Mouse (Mus musculus) heart, adult 18-20 months (tissue): ENCODE measurements at regions not wholly inside any gene's neighbourhood (a gene's known extent, or its start where the extent isn't known, plus 50 kb on each side); places are given as distances from the start of the nearest gene placed in this dataset.
"Not testable (repeated sequence)": the region's sequence is repeated elsewhere in the genome, so short reads cannot be mapped to it uniquely, and the experiment has no call there.

Experiments used
- DNase-seq, 2 experiments: peaks; one replicate each; pipeline ENCODE4 v3.0.0; 2021 to 2022; ENCODE audit warnings: mixed read lengths in 1 of 2

- no peak for DNase-seq
Observed at GRCm38 (mm10) chr4:4556126-4556525, 237.0 kb downstream of the Impad1 start.

GRCm38 (mm10) chr4:4550301-4550700 is 242.9 kb downstream of the Impad1 start:
- DNase-seq: no peak

- DNase-seq: no peak
Observed at GRCm38 (mm10) chr4:4549893-4550292, 243.3 kb downstream of the Impad1 start.

GRCm38 (mm10) chr4:4537172-4537753 is 255.9 kb downstream of the Impad1 start:
- DNase-seq: no peak

- peak; percentile 45 to 72 for DNase-seq
Observed at GRCm38 (mm10) chr4:4532196-4532595, 261.0 kb downstream of the Impad1 start.

- DNase-seq: no peak
Observed at GRCm38 (mm10) chr4:4528311-4528710, 264.8 kb downstream of the Impad1 start.

- no peak for DNase-seq
Observed at GRCm38 (mm10) chr4:4521757-4522156, 271.4 kb downstream of the Impad1 start.

GRCm38 (mm10) chr4:4518741-4519140 is 274.4 kb downstream of the Impad1 start:
- DNase-seq: no peak

GRCm38 (mm10) chr4:4513351-4513750 is 279.8 kb downstream of the Impad1 start:
- no peak for DNase-seq

- no peak for DNase-seq
Observed at GRCm38 (mm10) chr4:4510180-4510920, 282.8 kb downstream of the Impad1 start.

GRCm38 (mm10) chr4:4509296-4509695 is 283.9 kb downstream of the Impad1 start:
- peak; percentile 39 to 65 for DNase-seq

- no peak for DNase-seq
Observed at GRCm38 (mm10) chr4:4497199-4497598, 296.0 kb downstream of the Impad1 start.

- DNase-seq: no peak
Observed at GRCm38 (mm10) chr4:4496181-4496580, 297.0 kb downstream of the Impad1 start.

GRCm38 (mm10) chr4:4465169-4465714 is 327.9 kb downstream of the Impad1 start:
- no peak for DNase-seq

- DNase-seq: peak; percentile 9 to 27
Observed at GRCm38 (mm10) chr4:4464130-4464700, 328.9 kb downstream of the Impad1 start.

GRCm38 (mm10) chr4:4459258-4459657 is 333.9 kb downstream of the Impad1 start:
- DNase-seq: no peak

- DNase-seq: no peak
Observed at GRCm38 (mm10) chr4:4450104-4450503, 343.1 kb downstream of the Impad1 start.

- DNase-seq: no peak
Observed at GRCm38 (mm10) chr4:4442650-4443049, 350.5 kb downstream of the Impad1 start.

GRCm38 (mm10) chr4:4437559-4437958 is 355.6 kb downstream of the Impad1 start:
- no peak for DNase-seq

GRCm38 (mm10) chr4:4424526-4424925 is 347.2 kb upstream of the Sdr16c6 start:
- not testable (repeated sequence) for DNase-seq

- no peak for DNase-seq
Observed at GRCm38 (mm10) chr4:4403812-4404211, 326.5 kb upstream of the Sdr16c6 start.

- no peak for DNase-seq
Observed at GRCm38 (mm10) chr4:4397410-4397809, 320.1 kb upstream of the Sdr16c6 start.

- no peak for DNase-seq
Observed at GRCm38 (mm10) chr4:4380024-4380590, 302.8 kb upstream of the Sdr16c6 start.
